ENCODE assay signal across 18 mouse cellular contexts in genomic region chr2:131906846-131907245, GRCm38 (mm10). TPM values are rescaled to one million over a fixed set of nuclear protein-coding genes. Genes with fewer than 3 reads are reported as not detected.
A peak's percentile ranks its signal among the peaks of the same experiment; 100 is the strongest.
DNase-seq lines count a peak whose midpoint lies in the region; ATAC-seq and TF ChIP-seq lines count a peak whose summit lies in the region.
"Had no signal": no experiment of that assay in that cellular context is flagged by ENCODE, and none has a peak within 500 bp of the region (broad histone marks: within the 10 kb centered on the region; RNA-seq: fewer than 3 reads in every experiment).

No protein-coding gene starts in this region.

- 65% methylated on average over 1 of the region's 1 CpGs for WGBS in hindbrain, postnatal 0 days
- 79% methylated on average over 1 of the region's 1 CpGs for WGBS in hindbrain, embryonic 10.5 days
- WGBS in lung, adult 2 months, result 56% methylated on average over 1 of the region's 1 CpGs
- 82% methylated on average over 1 of the region's 1 CpGs for WGBS in heart, embryonic 10.5 days

- no peaks in the 10 kb centered on the region for H3K9me3 ChIP-seq in hindbrain, postnatal 0 days (ENCODE audit: low read length)
- H3K9me3 ChIP-seq in hindbrain, embryonic 10.5 days, result no peaks in the 10 kb centered on the region
- no peaks in the 10 kb centered on the region for H3K9me3 ChIP-seq in heart, embryonic 10.5 days
- H3K9me3 ChIP-seq: embryonic facial prominence, embryonic 15.5 days; limb, embryonic 13.5 days had no signal

- no peak for TF ChIP-seq POLR2A in lung, adult 2 months (IDR thresholded peaks at IDR 0.05; ENCODE audit: borderline replicate concordance, extremely low read depth, low read depth, low read length)

- H3K27me3 ChIP-seq in hindbrain, postnatal 0 days (ENCODE audit: insufficient read depth, low read length), result no peaks in the 10 kb centered on the region
- peaks cover 7% of the 10 kb centered on the region; the same call in 1 of the 2 replicates for H3K27me3 ChIP-seq in hindbrain, embryonic 10.5 days (ENCODE audit: insufficient read depth, poor library complexity, severe bottlenecking)
- H3K27me3 ChIP-seq in heart, embryonic 10.5 days (ENCODE audit: insufficient read depth, poor library complexity, severe bottlenecking), result no peaks in the 10 kb centered on the region
- H3K27me3 ChIP-seq: embryonic facial prominence, embryonic 15.5 days; limb, embryonic 13.5 days had no signal

- DNase-seq in hindbrain, postnatal 0 days (ENCODE audit: low spot score), result peak; percentile 17
- no peak for DNase-seq in hindbrain, embryonic 10.5 days (ENCODE audit: low spot score)
- DNase-seq in lung, postnatal 36 days, result peak; percentile 37
- DNase-seq in lung, adult 2 months, result no peak
- DNase-seq in heart, embryonic 10.5 days (ENCODE audit: low spot score), result peak; percentile 48
- no peak for DNase-seq in embryo, embryonic 10.5 days (ENCODE audit: low spot score)
- no peak for DNase-seq in yolk sac, embryonic 10.5 days (ENCODE audit: low spot score)
- DNase-seq: cerebellum, postnatal 36 days; forebrain, postnatal 0 days had no signal

- H3K4me2 ChIP-seq in hindbrain, postnatal 0 days (ENCODE audit: low read depth, low read length), result no peak overlapping the region
- H3K4me2 ChIP-seq: embryonic facial prominence, embryonic 15.5 days; limb, embryonic 13.5 days had no signal

- no peak for TF ChIP-seq CTCF in hindbrain, postnatal 0 days (IDR thresholded peaks at IDR 0.05; ENCODE audit: low read depth)
- TF ChIP-seq CTCF in lung, adult 2 months (IDR thresholded peaks at IDR 0.05; ENCODE audit: insufficient read depth, low read length), result no peak

- H3K27ac ChIP-seq in hindbrain, postnatal 0 days, result no peak overlapping the region
- H3K27ac ChIP-seq in hindbrain, embryonic 10.5 days, result no peak overlapping the region
- no peak overlapping the region for H3K27ac ChIP-seq in heart, embryonic 10.5 days
- H3K27ac ChIP-seq: embryonic facial prominence, embryonic 15.5 days; limb, embryonic 13.5 days had no signal

- H3K4me1 ChIP-seq in hindbrain, postnatal 0 days (ENCODE audit: insufficient read depth, low read length), result peaks cover 10% of the 10 kb centered on the region
- H3K4me1 ChIP-seq in hindbrain, embryonic 10.5 days (replicated peaks), result peaks cover 33% of the 10 kb centered on the region
- H3K4me1 ChIP-seq in lung, adult 2 months (ENCODE audit: control insufficient read depth, insufficient read depth, low read length), result peaks cover 4% of the 10 kb centered on the region
- H3K4me1 ChIP-seq in heart, embryonic 10.5 days, result peaks cover 56% of the 10 kb centered on the region

- no peaks in the 10 kb centered on the region for H3K36me3 ChIP-seq in hindbrain, postnatal 0 days (ENCODE audit: insufficient read depth, low read length)
- no peaks in the 10 kb centered on the region for H3K36me3 ChIP-seq in hindbrain, embryonic 10.5 days
- no peaks in the 10 kb centered on the region for H3K36me3 ChIP-seq in heart, embryonic 10.5 days
- H3K36me3 ChIP-seq: embryonic facial prominence, embryonic 15.5 days; limb, embryonic 13.5 days had no signal

- no peak for ATAC-seq in hindbrain, postnatal 0 days
- ATAC-seq: forebrain, postnatal 0 days had no signal

- H3K4me3 ChIP-seq in hindbrain, postnatal 0 days (ENCODE audit: low read length), result no peak overlapping the region
- H3K4me3 ChIP-seq in hindbrain, embryonic 10.5 days, result no peak overlapping the region
- no peak overlapping the region for H3K4me3 ChIP-seq in lung, adult 2 months (replicated peaks; ENCODE audit: extremely low read depth, low read depth, low read length)
- no peak overlapping the region for H3K4me3 ChIP-seq in heart, embryonic 10.5 days
- H3K4me3 ChIP-seq: embryonic facial prominence, embryonic 15.5 days; limb, embryonic 13.5 days had no signal

- no peak overlapping the region for H3K9ac ChIP-seq in hindbrain, postnatal 0 days (replicated peaks; ENCODE audit: low read length)
- H3K9ac ChIP-seq: embryonic facial prominence, embryonic 15.5 days; forebrain, postnatal 0 days; limb, embryonic 13.5 days had no signal

RNA-seq across cellular contexts. Expression of gene Prnp, which starts 2.9 kb away (rescaled TPM):
- total RNA-seq in hindbrain, postnatal 0 days (2014; rRNA removed), result 203 and 212 TPM in 2 replicates
- 227 and 234 TPM in 2 replicates for polyA plus RNA-seq in hindbrain, postnatal 0 days (2015; fragmentation: Nextera tagmentation; extraction: Ambion mirVana)
- 21.0 and 43.7 TPM in 2 replicates for polyA plus RNA-seq in hindbrain, embryonic 10.5 days (2016; fragmentation: Nextera tagmentation; extraction: Ambion mirVana)
- 95.5 and 102 TPM in 2 replicates for polyA plus RNA-seq in lung, adult 2 months (2012; rRNA removed)
- polyA plus RNA-seq in heart, embryonic 10.5 days (2016; fragmentation: Nextera tagmentation; extraction: Ambion mirVana), result 62.6 and 67.0 TPM in 2 replicates

RNA-seq across cellular contexts. Expression of gene Prn, which starts 2.9 kb away (rescaled TPM):
- total RNA-seq in hindbrain, postnatal 0 days (2014; rRNA removed), result not detected in 2 replicates
- 0.25 and 0.26 TPM in 2 replicates for polyA plus RNA-seq in hindbrain, postnatal 0 days (2015; fragmentation: Nextera tagmentation; extraction: Ambion mirVana)
- not detected in 2 replicates for polyA plus RNA-seq in hindbrain, embryonic 10.5 days (2016; fragmentation: Nextera tagmentation; extraction: Ambion mirVana)
- not detected in 2 replicates for polyA plus RNA-seq in lung, adult 2 months (2012; rRNA removed)
- 0.35 TPM in 1 of 2 replicates, not detected in the other for polyA plus RNA-seq in heart, embryonic 10.5 days (2016; fragmentation: Nextera tagmentation; extraction: Ambion mirVana)
- total RNA-seq: CH12.LX; layer of hippocampus, postnatal 25 days; megakaryocyte, adult 5-6 weeks; monocyte, adult 5-6 weeks had no signal
- polyA plus RNA-seq: embryonic facial prominence, embryonic 15.5 days; forebrain, postnatal 0 days; intestine, embryonic 14.5 days; limb, embryonic 13.5 days; small intestine, adult 2 months; stomach, embryonic 16.5 days had no signal

RNA-seq across cellular contexts. Expression of gene Prnd, which starts 43.8 kb away (rescaled TPM):
- total RNA-seq in hindbrain, postnatal 0 days (2014; rRNA removed), result 4.4 and 5.6 TPM in 2 replicates
- polyA plus RNA-seq in hindbrain, postnatal 0 days (2015; fragmentation: Nextera tagmentation; extraction: Ambion mirVana), result 6.4 and 7.2 TPM in 2 replicates
- polyA plus RNA-seq in hindbrain, embryonic 10.5 days (2016; fragmentation: Nextera tagmentation; extraction: Ambion mirVana), result 4.1 and 5.5 TPM in 2 replicates
- polyA plus RNA-seq in lung, adult 2 months (2012; rRNA removed), result 0.95 and 1.1 TPM in 2 replicates
- polyA plus RNA-seq in heart, embryonic 10.5 days (2016; fragmentation: Nextera tagmentation; extraction: Ambion mirVana), result 3.1 and 4.6 TPM in 2 replicates
- total RNA-seq: megakaryocyte, adult 5-6 weeks; monocyte, adult 5-6 weeks had no signal

RNA-seq across cellular contexts. Expression of gene Erv3, which starts 47.3 kb away (rescaled TPM):
- not detected in 2 replicates for total RNA-seq in hindbrain, postnatal 0 days (2014; rRNA removed)
- polyA plus RNA-seq in hindbrain, postnatal 0 days (2015; fragmentation: Nextera tagmentation; extraction: Ambion mirVana), result 0.04 TPM in 1 of 2 replicates, not detected in the other
- 0.05 TPM in 1 of 2 replicates, not detected in the other for polyA plus RNA-seq in hindbrain, embryonic 10.5 days (2016; fragmentation: Nextera tagmentation; extraction: Ambion mirVana)
- not detected in 2 replicates for polyA plus RNA-seq in lung, adult 2 months (2012; rRNA removed)
- not detected in 2 replicates for polyA plus RNA-seq in heart, embryonic 10.5 days (2016; fragmentation: Nextera tagmentation; extraction: Ambion mirVana)
- total RNA-seq: CH12.LX; forebrain, postnatal 0 days; megakaryocyte, adult 5-6 weeks; monocyte, adult 5-6 weeks had no signal
- polyA plus RNA-seq: intestine, embryonic 14.5 days; limb, embryonic 13.5 days; small intestine, adult 2 months; stomach, embryonic 16.5 days had no signal

Comparison
In these comparisons a context has a peak if more than half of its experiments do, and no peak if none do; other contexts are left out.
1. DNase-seq: peak in hindbrain, postnatal 0 days (single experiment), lung, postnatal 36 days (single experiment) and heart, embryonic 10.5 days (single experiment); none in hindbrain, embryonic 10.5 days (single experiment), lung, adult 2 months (single experiment), embryo, embryonic 10.5 days (single experiment) and yolk sac, embryonic 10.5 days (single experiment).